Mouse (Mus musculus) heart, postnatal 14 days (tissue): ENCODE measurements around the gene Rgs12. TPM values are rescaled to one million over a fixed set of nuclear protein-coding genes. Genes with fewer than 3 reads are reported as not detected.
A peak's percentile ranks its signal among the peaks of the same experiment; 100 is the strongest.

Experiments used
- DNase-seq, 2 experiments: peaks; one replicate each; pipeline ENCODE4 v3.0.0; 2021 to 2022
- intact Hi-C: fragments of 180-260 bp; cut with DNase I; formaldehyde crosslinking; loops from one replicate; pipeline ENCODE4 v1.15.1; 2025
- total RNA-seq, 2 experiments: library from RNA; stranded (reverse); gene quantifications; 2 replicates each; pipeline ENCODE4 v1.2.3; 2021

The Rgs12 gene
- total RNA-seq, 2 experiments from 2014 or later = 24.3 to 30.4 TPM

DNA sequence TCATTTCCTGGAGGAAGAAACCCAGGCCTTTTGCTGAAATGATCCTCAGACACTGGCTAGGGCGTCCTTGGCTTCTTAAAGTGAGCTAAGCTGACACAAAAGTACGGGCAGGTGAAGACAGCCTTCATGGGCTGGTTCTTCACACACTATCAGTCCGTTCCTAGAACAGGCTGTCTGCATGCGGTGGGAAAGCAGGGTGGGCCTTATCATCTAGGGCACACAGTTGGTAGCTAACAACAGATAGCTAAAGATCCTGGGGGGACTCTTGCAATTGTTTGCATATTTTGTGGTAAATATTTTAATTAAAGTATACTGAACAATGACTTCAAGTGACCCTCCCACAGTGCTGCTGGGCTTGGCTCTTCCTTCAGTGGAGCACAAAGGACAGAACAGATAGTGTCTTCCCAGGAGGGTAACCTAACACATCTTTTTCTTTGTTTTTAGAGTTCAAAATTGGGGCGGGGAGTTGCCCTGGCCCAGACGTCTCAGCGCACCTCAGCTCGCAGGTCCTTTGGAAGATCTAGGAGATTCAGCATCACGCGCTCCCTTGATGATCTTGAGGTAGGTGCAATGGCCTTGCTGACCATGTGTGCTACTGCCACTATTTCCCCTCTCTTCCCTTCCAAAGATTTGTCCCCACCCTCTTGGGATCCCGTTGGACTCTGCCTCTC is 25.7 kb downstream of the Rgs12 start:
- intact Hi-C loops = no loop called here
- no peak for DNase-seq

DNA sequence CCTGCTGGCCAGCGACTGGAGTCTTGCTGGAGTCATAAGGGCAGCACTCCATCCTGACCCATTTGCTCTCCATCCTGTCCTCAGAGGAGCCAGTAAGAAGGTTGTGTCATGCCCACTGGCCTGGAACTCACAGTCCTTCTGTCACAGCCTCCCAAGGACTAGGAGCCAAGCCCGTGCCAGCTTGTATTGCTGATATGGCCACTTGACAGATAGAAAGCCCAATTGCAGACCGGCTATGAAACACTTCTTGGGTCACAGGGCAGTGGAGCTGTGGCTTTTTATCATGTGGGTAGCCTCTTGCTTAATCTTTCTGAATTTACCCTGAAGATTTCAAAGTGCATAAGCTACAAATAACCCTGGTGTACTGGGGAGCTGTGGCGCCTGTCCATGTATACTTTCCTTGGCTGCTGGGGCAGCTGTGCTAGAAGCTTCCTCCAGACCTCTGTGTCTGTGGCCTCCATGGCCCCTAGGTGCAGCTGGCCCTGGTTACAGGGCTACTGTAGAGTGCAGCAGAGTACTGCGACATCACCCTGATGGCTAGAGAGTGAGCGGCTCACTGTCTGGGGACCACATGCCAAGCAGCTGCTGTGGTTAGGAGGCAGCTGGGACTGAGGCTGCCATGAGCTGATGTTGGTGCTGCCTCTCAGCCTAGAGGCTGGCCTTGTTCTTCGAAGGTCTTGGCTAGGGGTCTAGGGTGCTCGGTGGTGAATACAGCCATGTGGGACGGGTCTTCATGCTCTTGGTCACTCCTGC is 27.5 kb downstream of the Rgs12 start:
- intact Hi-C loops = no loop called here
- DNase-seq = peak; percentile 31 to 37

DNA sequence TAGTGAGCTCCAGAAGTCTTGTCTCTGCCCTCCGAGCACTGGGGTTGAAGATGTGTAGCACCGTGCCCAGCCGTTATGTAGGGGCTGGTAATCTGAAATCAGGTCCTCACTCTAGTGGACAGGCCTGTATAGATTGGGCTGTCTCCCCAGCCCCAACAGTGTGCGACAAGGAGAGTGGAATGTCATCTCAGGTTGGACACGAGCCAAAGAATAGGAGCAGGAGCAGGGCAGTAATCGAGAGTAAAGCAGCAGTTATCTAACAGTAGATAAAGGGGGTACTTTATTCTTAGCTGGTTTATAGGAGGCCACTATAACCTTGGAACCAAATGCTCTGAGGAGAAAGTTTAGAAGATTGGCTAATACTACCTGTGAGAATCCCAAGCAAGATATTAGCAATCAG is 30.9 kb downstream of the Rgs12 start:
- intact Hi-C loops = no loop called here
- DNase-seq = peak in 1 of 2 experiments; percentile 26

DNA sequence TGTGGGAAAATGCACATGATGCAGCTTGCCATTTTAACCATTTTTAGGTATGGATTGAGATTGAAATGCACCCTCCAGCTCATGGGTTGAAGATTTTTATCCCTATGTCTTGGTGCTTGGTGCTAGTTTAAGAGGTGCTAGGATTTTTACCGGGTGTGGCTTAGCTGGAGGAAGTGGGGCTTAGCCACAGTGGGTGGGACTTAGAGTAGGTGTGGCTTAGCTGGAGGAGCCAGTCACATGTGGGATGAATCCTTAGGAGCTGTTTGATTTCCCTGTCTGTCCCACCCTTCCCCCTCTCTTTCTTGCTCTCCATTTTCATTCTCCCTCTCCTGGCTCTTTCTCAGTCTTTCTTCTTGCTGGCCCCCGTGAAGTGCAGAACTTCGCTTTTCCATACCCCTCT is 32.5 kb downstream of the Rgs12 start:
- no peak for DNase-seq
- intact Hi-C loops = no loop called here

DNA sequence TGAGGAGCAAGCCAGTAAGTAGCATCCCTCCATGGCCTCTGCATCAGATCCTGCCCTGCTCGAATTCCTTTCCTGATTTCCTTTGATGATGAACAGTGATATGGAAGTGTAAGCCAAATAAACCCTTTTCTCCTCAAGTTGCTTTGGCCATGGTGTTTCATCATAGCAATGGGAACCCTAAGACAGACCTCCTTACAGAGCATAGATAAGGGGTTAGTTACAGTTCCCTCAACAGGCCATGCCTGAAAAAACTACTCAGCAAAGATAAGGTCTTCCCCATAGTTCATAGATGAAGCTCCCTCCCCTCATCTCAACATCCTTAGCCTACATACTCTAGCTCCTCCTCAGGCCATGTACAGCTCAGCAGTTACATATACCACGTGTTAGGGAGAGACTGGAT is 35.7 kb downstream of the Rgs12 start:
- intact Hi-C loops = no loop called here
- DNase-seq = no peak

DNA sequence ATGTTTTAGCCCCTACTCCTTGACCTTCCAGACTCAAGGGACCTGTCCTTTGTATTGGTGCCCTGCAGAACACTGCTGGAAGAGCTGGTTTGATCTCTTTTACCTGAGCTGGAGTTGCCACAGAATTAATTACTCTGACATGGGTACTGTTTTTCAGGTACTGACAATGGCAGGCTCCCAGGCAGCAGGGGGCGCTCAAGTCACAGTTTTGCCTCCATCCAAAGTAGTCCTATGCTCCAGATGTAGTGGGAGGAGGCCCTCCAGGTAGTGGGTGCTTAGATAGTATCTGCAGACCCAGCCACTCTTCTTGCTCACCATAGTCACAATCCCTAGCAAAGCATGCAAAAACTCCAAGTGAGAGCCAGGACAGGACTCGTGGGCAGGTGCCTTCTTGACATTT is 36.6 kb downstream of the Rgs12 start:
- intact Hi-C loops = loop anchor here (1.0 to 2.0 kb wide), 3 partner anchors 39 to 71 kb away; no protein-coding TSS in a partner anchor
- DNase-seq = peak; percentile 87 to 90

DNA sequence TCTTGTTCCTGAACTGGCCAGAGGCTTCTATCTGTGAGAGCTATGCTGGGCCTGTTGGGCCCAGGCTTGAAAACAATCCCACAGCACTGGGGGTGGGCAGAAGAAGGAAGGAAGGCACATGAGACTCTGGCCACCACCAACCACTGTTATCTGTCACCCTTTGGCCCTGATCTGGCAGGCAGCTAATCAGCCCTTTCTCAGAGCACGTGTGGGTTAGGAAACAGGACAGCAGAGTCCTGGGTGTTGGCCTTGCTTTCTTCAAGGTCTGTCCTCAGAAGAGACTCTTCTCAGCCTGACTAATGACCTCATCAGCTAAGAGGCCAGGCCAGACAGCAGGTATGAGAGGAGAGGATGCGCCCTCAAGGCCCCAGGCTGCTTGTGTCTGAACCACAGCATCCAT is 38.2 kb downstream of the Rgs12 start:
- intact Hi-C loops = loop anchor here (2.0 kb wide), 1 partner anchor 73 kb away; no protein-coding TSS in a partner anchor
- DNase-seq = no peak

DNA sequence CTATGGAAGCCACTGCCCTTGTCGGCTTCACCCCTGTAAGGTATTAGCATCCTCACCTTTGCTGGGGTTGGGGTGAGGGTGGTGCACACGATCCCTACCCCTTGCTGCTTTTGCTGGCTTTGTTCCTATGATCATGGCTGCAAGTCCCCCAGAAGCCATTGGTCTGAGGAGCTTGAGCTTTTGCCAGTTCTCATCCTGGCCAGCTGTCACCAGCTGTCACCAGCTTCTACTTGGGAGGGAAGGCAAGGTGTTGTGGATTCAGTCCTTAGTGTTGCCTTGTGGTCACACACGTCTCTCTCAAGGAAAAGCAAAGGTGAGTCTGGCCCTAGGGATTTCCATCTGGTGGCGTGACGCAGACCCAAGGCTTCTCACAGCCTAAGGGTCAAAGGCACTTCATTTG is 39.4 kb downstream of the Rgs12 start:
- intact Hi-C loops = no loop called here

DNA sequence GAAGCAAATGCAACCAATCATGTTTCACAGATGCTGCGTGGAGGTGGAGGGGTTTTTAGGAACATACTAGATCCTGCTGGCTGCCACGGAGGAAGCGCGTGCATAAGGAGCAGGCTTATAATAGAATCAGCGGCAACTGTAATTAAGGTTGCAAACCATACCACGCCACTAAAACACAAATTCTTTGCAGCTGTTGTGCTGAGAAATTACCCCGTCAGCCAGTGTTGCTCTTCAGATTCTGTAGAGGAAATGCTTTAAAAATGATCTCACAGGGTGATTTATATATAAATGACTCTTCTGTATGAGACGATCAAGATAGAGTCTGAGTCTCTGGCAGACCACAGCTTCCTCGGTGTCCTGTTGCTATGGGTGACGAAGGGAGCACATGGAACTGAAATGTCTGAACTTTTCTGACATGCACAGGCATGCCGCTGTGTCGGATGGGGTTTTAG is 40.1 kb downstream of the Rgs12 start:
- DNase-seq = no peak
- intact Hi-C loops = no loop called here

More for the DNA sequence above, 39.4 kb downstream of the Rgs12 start:
- DNase-seq = peak in 1 of 2 experiments; percentile 64

DNA sequence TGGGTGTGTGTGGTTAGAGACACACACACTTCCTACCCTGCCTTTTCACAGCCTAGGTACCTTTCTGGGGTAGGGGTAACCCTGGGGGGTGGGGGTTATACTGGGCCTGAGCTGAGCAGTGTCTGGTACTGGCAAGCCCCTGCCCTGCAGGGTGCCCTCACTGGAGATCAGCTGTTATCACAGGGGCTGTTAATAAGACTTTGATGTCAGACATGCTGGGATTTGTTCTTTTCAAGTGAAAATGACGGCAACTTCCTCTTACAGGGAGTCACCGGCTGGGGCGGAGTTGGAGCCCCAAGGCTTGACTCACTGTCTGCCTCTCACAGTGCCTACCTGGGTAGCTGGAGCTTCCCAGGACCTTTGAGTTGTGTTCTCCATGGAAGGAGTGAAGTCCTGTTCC is 49.5 kb downstream of the Rgs12 start:
- no peak for DNase-seq
- intact Hi-C loops = no loop called here

DNA sequence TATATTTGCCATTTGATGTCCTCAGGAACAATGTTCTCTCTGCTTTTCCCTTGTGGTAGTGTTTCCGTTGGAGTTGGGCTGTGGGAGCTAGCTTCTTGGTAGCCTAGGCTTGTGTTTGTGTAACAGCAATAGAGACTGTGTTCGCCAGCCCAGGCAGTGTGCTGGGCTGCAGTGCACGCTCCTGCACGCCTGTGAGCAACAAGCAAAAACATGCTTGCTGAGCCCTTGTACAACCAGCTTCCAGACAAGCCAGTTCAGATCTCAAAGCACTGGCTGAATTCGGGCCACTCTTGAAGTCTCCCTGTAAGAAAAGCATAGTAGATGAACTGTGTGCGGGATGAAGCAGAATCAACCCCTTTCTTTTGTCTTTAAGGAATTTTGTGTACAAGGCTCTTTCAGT is 50.0 kb downstream of the Rgs12 start:
- no peak for DNase-seq
- intact Hi-C loops = no loop called here

DNA sequence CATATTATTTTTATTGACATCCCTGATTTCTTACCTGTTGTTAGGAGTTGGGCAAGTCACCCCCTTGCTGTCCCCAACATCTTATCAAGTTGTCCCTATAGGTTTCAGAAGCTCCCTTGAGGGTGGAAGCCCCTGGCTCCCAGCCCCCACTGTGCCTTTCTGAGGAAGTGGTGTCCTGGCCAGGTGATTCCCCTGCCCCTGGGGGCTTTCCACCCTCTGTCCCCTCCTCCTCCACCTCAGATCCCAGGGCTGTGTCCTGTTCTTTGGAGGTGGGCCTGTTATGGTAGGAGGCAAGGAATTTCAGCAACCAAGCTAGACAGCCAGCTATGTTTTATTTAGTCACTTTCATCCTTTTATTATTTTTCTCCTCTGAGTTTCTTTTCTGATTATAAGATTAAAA is 51.1 kb downstream of the Rgs12 start:
- intact Hi-C loops = no loop called here
- no peak for DNase-seq

DNA sequence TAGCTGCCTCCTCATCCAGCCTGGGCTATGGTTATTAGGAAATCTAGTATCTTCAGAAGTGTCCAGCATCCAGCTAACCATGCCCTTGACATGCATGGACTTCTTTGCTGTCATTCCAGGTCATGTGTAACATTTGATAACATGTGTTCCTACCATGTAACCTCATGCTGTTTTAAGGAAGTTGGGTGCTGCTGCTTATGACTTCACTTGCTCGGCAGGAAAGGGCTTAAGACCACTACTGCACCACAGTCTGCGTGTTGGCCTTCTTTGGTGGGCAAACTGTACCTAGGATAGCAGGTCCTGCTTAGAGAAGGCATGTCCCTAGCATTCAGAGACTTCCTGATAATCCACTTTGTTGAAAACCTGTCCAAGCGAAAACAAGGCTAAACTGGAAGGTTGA is 51.9 kb downstream of the Rgs12 start:
- intact Hi-C loops = no loop called here
- DNase-seq = no peak

DNA sequence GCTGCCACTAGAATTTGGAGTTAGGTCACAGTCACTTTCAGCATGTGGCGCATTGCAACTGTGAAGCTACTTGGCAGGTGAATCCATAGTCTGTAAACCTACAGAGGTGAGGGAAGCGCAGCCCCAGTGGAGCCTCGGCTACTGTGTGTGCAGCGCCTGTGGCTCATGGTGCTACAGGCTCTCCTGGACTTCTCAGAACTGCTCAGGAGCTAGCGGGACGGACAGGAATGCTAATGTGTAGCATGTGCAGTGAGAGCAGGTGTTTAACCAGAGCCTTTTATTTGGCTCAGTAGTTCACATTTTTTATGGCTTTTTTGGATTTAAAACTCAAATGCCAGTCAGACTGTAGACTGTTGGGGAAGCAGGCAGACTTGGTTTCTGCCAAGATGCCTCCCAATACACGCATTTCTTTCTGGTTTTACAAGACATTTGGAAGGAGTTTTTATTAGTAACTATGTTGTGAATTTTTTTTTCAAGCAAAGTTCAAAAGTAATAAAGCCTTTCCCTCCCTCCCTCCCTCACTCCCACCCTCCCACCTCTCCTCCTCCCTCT is 54.4 kb downstream of the Rgs12 start:
- intact Hi-C loops = no loop called here
- DNase-seq = no peak

DNA sequence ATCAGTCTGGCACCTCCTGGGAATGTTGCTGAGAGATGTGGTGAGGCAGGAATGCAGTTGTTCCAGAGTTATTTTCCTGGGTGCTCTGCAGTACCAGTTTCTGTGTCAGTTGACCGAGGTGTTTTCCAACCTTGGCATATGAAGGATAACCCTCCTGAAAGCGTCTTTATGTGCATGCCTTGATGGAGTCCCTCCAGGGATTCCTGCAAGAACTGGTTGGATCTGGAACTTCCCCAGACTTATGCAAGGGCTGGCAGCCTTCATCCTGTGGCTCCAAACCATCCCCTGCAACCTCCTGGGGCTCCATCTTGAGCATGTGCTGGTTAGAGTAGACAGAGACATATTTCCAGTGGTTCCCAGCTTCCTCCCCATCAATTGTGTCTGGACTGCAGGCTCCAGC is 55.5 kb downstream of the Rgs12 start:
- DNase-seq = no peak
- intact Hi-C loops = no loop called here

DNA sequence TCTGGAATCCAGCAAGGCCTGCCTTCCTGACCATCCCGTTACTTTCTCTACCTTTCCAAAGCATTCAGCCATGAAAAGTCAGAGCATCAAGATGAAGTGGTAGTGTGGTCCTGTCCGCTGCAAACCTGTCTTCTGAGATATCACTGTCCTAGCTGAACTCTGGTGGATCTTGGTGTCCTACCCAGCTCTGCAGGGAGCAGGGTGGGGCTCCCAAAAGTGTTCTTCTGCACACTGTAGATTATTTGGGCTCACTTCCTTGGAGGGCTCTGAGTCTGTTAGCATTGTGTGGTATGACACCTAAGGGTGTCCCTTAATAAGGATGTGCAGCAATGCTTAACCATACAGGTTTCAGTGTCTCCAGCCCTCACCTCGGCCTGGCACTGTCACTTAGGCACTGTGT is 56.4 kb downstream of the Rgs12 start:
- intact Hi-C loops = no loop called here
- DNase-seq = no peak

DNA sequence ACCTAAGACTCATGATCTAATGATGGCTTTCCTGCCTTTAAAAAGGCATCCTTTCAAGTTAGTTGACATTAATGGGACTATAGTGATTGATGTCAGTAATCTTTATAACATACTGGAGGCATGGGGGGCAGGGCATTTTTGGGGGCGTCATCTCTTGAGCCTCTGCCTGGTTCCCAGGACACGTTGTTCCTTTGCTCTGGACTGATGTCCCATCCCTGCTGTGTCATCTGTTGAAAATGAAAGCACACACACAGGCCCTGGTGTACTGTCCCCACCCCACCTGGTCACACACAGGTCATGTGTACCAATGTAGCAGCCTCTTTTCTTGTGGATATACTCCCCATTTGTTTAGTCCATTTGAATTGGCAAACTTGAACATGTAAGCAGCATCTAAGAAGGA is 57.4 kb downstream of the Rgs12 start:
- no peak for DNase-seq
- intact Hi-C loops = no loop called here

DNA sequence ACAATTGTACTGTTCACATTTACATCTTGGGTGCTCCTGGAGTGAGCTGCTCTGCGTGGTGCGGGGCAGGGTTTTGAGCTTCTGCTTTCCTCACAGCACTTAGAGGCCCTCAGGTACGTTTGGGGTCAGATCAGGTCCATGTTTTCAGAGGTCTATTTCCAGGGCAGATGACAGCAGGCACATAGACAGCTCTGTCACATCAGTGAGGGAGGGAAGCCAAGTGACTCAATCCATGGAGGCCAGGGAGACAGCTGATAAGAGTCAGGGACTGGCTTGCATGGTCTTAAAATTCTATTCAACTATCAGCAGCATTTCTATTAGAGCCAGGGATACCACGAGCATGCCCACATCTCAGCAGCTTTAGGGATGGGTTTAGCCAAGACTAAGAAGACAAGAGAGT is 59.9 kb downstream of the Rgs12 start:
- DNase-seq = peak in 1 of 2 experiments; percentile 40
- intact Hi-C loops = loop anchor here (2.0 kb wide), 1 partner anchor 16 kb away; no protein-coding TSS in a partner anchor

DNA sequence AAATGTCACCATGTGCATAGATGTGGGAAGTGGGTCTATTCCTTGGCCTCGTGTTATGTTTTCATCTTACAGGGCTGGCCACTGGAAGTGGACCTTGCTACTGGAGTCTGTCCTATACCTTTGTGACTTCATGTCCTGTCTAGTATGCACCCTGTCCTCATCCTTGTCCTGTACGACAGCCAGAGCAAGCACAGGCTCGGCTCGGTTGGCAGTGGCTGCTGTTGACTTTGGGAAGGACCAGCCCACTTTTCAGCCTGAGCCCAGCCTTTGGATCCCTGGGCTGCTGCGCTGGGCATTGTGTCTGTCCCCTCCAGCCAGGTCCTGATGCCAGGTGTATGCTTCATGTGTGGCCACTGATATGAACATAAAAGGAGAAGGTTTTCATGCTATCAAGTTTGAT is 61.4 kb downstream of the Rgs12 start:
- intact Hi-C loops = no loop called here
- DNase-seq = peak; percentile 39 to 41

DNA sequence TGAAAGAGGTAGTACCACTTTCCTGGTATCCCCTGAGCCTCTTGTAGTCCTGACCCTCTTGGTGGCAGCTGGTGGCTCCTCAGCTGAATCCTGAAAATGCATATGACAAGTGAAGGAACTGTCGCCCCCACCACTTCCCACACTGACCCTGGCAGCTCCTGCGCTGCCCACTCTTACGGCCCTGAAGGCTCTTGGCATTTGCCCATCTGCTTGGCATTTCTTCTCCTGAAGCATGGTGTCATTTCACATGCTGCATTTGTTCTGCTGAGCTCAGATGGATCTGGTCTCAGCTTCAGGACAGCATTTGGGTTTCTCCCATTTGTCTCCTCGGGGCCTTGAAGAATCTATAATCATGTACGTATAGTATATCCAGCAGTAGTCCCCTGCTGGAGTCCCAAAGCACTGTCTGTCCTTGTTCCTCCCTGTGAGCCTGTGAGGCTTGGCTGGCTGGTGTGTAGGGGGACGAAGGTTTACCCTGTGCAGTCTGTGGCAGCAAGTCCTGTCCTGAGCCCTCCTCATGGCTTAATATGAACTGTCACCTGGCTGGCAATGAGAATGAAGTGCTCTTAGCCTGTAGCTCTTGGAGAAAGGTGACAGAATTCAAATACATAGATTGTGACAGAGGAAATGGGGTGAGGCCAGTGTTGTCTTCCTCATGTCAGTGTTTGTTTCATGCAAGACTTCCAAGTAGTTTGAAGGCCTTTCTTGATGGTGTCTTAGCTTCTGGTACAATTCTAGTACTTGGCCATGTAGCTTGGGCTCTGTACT is 62.1 kb downstream of the Rgs12 start:
- DNase-seq = no peak
- intact Hi-C loops = no loop called here

DNA sequence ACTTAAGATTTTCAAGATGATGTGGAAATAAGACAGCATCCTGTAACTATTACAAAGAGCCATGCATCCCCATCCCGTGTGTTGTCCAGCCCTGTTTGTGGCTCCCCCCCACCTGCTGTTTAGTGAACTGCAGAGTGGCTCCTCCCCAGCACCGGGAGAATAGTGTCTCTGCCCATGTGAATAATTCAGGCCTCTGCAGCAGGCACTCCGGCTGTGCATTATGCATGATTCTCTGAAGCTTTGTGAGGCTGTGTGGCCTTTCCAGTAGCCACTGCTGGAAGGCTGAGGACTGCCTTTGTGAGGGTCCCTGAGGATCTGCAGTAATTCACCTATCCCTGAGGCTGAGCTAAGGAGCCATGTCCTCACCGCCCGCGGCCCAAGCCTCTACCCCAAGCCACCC is 64.8 kb downstream of the Rgs12 start:
- no peak for DNase-seq
- intact Hi-C loops = no loop called here
